Mouse (Mus musculus): Measurements from ENCODE around the gene Gm29776. TPM values are rescaled to one million over a fixed set of nuclear protein-coding genes. Genes with fewer than 3 reads are reported as not detected.
A peak's percentile ranks its signal among the peaks of the same experiment; 100 is the strongest.

The Gm29776 gene
- polyA plus RNA-seq, 1 experiment from 2014 or later: 0.20 TPM

- Histone ChIP-seq H3K4me1 (ENCODE audit: control insufficient read depth, insufficient read depth, low read length) (no peaks in the 10 kb centered on the region), H3K27ac (ENCODE audit: low read depth, low read length) (no peak overlapping the region), H3K9ac (replicated peaks; ENCODE audit: low read depth, low read length) (no peak overlapping the region), H3K4me3 (ENCODE audit: low read depth, low read length) (no peak overlapping the region), H3K4me2 (ENCODE audit: low read depth, low read length) (no peak overlapping the region), H3K27me3 (ENCODE audit: control insufficient read depth, insufficient read depth, low read length) (no peaks in the 10 kb centered on the region), H3K36me3 (ENCODE audit: control insufficient read depth, insufficient read depth, low read length) (no peaks in the 10 kb centered on the region), H3K9me3 (ENCODE audit: control insufficient read depth, low read length) (no peaks in the 10 kb centered on the region)
- no peak for ATAC-seq (ENCODE audit: low read depth)
- 55% methylated on average over 3 of the region's 3 CpGs for WGBS
Measured at GRCm38 (mm10) chr14:54699586-54699985, 953 bp upstream of the Gm29776 start.

GRCm38 (mm10) chr14:54696752-54697151, 1.9 kb downstream of the Gm29776 start:
- no peak overlapping the region for H3K4me2 ChIP-seq (ENCODE audit: low read depth, low read length)
- H3K9ac ChIP-seq (replicated peaks; ENCODE audit: low read depth, low read length): no peak overlapping the region
- 91% methylated on average over 4 of the region's 4 CpGs for WGBS
- ATAC-seq (ENCODE audit: low read depth): no peak
- no peak overlapping the region for H3K27ac ChIP-seq (ENCODE audit: low read depth, low read length)
- 0 out of 2 replicates have a peak, but pooled peaks cover 8% of the 10 kb centered on the region for H3K36me3 ChIP-seq (ENCODE audit: control insufficient read depth, insufficient read depth, low read length)
- H3K4me1 ChIP-seq (ENCODE audit: control insufficient read depth, insufficient read depth, low read length): no peaks in the 10 kb centered on the region
- no peaks in the 10 kb centered on the region for H3K27me3 ChIP-seq (ENCODE audit: control insufficient read depth, insufficient read depth, low read length)
- no peak overlapping the region for H3K4me3 ChIP-seq (ENCODE audit: low read depth, low read length)
- no peaks in the 10 kb centered on the region for H3K9me3 ChIP-seq (ENCODE audit: control insufficient read depth, low read length)

GRCm38 (mm10) chr14:54695042-54695441, 3.6 kb downstream of the Gm29776 start:
- peaks cover 17% of the 10 kb centered on the region; the same call in 1 of the 2 replicates for H3K36me3 ChIP-seq (ENCODE audit: control insufficient read depth, insufficient read depth, low read length)
- no peak overlapping the region for H3K4me3 ChIP-seq (ENCODE audit: low read depth, low read length)
- H3K27me3 ChIP-seq (ENCODE audit: control insufficient read depth, insufficient read depth, low read length): no peaks in the 10 kb centered on the region
- WGBS: 87% methylated on average over 6 of the region's 6 CpGs
- no peak overlapping the region for H3K9ac ChIP-seq (replicated peaks; ENCODE audit: low read depth, low read length)
- no peaks in the 10 kb centered on the region for H3K4me1 ChIP-seq (ENCODE audit: control insufficient read depth, insufficient read depth, low read length)
- H3K9me3 ChIP-seq (ENCODE audit: control insufficient read depth, low read length): no peaks in the 10 kb centered on the region
- no peak for ATAC-seq (ENCODE audit: low read depth)
- H3K27ac ChIP-seq (ENCODE audit: low read depth, low read length): no peak overlapping the region
- H3K4me2 ChIP-seq (ENCODE audit: low read depth, low read length): no peak overlapping the region

- H3K4me1 ChIP-seq (ENCODE audit: control insufficient read depth, insufficient read depth, low read length): peaks cover 22% of the 10 kb centered on the region
- H3K36me3 ChIP-seq (ENCODE audit: control insufficient read depth, insufficient read depth, low read length): peaks cover 17% of the 10 kb centered on the region
- H3K4me2 ChIP-seq (ENCODE audit: low read depth, low read length): peak overlapping the region; percentile 69
- no peaks in the 10 kb centered on the region for H3K9me3 ChIP-seq (ENCODE audit: control insufficient read depth, low read length)
- H3K27ac ChIP-seq (ENCODE audit: low read depth, low read length): peak overlapping the region; percentile 31; the same call in 1 of the 2 replicates
- ATAC-seq (ENCODE audit: low read depth): no peak
- H3K4me3 ChIP-seq (ENCODE audit: low read depth, low read length): peak overlapping the region; percentile 84
- no peaks in the 10 kb centered on the region for H3K27me3 ChIP-seq (ENCODE audit: control insufficient read depth, insufficient read depth, low read length)
- WGBS: 6% methylated on average over 8 of the region's 8 CpGs
- peak overlapping the region; percentile 46; the same call in 1 of the 2 replicates for H3K9ac ChIP-seq (replicated peaks; ENCODE audit: low read depth, low read length)
Measured at GRCm38 (mm10) chr14:54687251-54687650, 11.4 kb downstream of the Gm29776 start.

GRCm38 (mm10) chr14:54686522-54687143, 12.0 kb downstream of the Gm29776 start, which contains the start of gene Acin1:
Acin1 (minus strand) TSS chr14:54686931.
- Histone ChIP-seq H3K4me3 (ENCODE audit: low read depth, low read length) (peak within 1 kb of the TSS; percentile 84), H3K4me1 (ENCODE audit: control insufficient read depth, insufficient read depth, low read length) (peaks cover 22% of the 10 kb centered on the region), H3K9me3 (ENCODE audit: control insufficient read depth, low read length) (no peaks in the 10 kb centered on the region), H3K4me2 (ENCODE audit: low read depth, low read length) (peak within 1 kb of the TSS; percentile 89), H3K27me3 (ENCODE audit: control insufficient read depth, insufficient read depth, low read length) (no peaks in the 10 kb centered on the region), H3K9ac (replicated peaks; ENCODE audit: low read depth, low read length) (peak within 1 kb of the TSS; percentile 84), H3K27ac (ENCODE audit: low read depth, low read length) (peak within 1 kb of the TSS; percentile 96), H3K36me3 (ENCODE audit: control insufficient read depth, insufficient read depth, low read length) (peaks cover 17% of the 10 kb centered on the region)
- WGBS: under 1% methylated on average over 44 of the region's 44 CpGs
- peak; percentile 98 for ATAC-seq (ENCODE audit: low read depth)

- under 1% methylated on average over 41 of the region's 41 CpGs for WGBS
- Histone ChIP-seq H3K4me3 (ENCODE audit: low read depth, low read length) (peak within 1 kb of the TSS; percentile 84), H3K27ac (ENCODE audit: low read depth, low read length) (peak within 1 kb of the TSS; percentile 96), H3K4me1 (ENCODE audit: control insufficient read depth, insufficient read depth, low read length) (peaks cover 22% of the 10 kb centered on the region), H3K36me3 (ENCODE audit: control insufficient read depth, insufficient read depth, low read length) (peaks cover 17% of the 10 kb centered on the region), H3K4me2 (ENCODE audit: low read depth, low read length) (peak within 1 kb of the TSS; percentile 89), H3K9ac (replicated peaks; ENCODE audit: low read depth, low read length) (peak within 1 kb of the TSS; percentile 84), H3K27me3 (ENCODE audit: control insufficient read depth, insufficient read depth, low read length) (no peaks in the 10 kb centered on the region), H3K9me3 (ENCODE audit: control insufficient read depth, low read length) (no peaks in the 10 kb centered on the region)
- ATAC-seq (ENCODE audit: low read depth): peak; percentile 77
Measured at GRCm38 (mm10) chr14:54686063-54686521, 12.5 kb downstream of the Gm29776 start, which contains the start of gene 1700123O20Rik. 1700123O20Rik (plus strand) TSS chr14:54686216.

GRCm38 (mm10) chr14:54685471-54685870, 13.2 kb downstream of the Gm29776 start:
- peaks cover 11% of the 10 kb centered on the region for H3K36me3 ChIP-seq (ENCODE audit: control insufficient read depth, insufficient read depth, low read length)
- no peak for ATAC-seq (ENCODE audit: low read depth)
- peak overlapping the region; percentile 84 for H3K9ac ChIP-seq (replicated peaks; ENCODE audit: low read depth, low read length)
- no peaks in the 10 kb centered on the region for H3K27me3 ChIP-seq (ENCODE audit: control insufficient read depth, insufficient read depth, low read length)
- no peak overlapping the region for H3K27ac ChIP-seq (ENCODE audit: low read depth, low read length)
- peak overlapping the region; percentile 84 for H3K4me3 ChIP-seq (ENCODE audit: low read depth, low read length)
- H3K4me2 ChIP-seq (ENCODE audit: low read depth, low read length): peak overlapping the region; percentile 89
- no peaks in the 10 kb centered on the region for H3K9me3 ChIP-seq (ENCODE audit: control insufficient read depth, low read length)
- 13% methylated on average over 8 of the region's 8 CpGs for WGBS
- H3K4me1 ChIP-seq (ENCODE audit: control insufficient read depth, insufficient read depth, low read length): peaks cover 22% of the 10 kb centered on the region

GRCm38 (mm10) chr14:54682396-54682795, 16.2 kb downstream of the Gm29776 start:
- Histone ChIP-seq H3K4me3 (ENCODE audit: low read depth, low read length) (no peak overlapping the region), H3K36me3 (ENCODE audit: control insufficient read depth, insufficient read depth, low read length) (peaks cover 20% of the 10 kb centered on the region; the same call in 1 of the 2 replicates), H3K27me3 (ENCODE audit: control insufficient read depth, insufficient read depth, low read length) (no peaks in the 10 kb centered on the region), H3K4me1 (ENCODE audit: control insufficient read depth, insufficient read depth, low read length) (peaks cover 13% of the 10 kb centered on the region), H3K4me2 (ENCODE audit: low read depth, low read length) (no peak overlapping the region), H3K27ac (ENCODE audit: low read depth, low read length) (no peak overlapping the region), H3K9ac (replicated peaks; ENCODE audit: low read depth, low read length) (no peak overlapping the region), H3K9me3 (ENCODE audit: control insufficient read depth, low read length) (no peaks in the 10 kb centered on the region)
- WGBS: 89% methylated on average over 3 of the region's 3 CpGs
- no peak for ATAC-seq (ENCODE audit: low read depth)

GRCm38 (mm10) chr14:54678657-54679304, 19.9 kb downstream of the Gm29776 start:
- Histone ChIP-seq H3K27me3 (ENCODE audit: control insufficient read depth, insufficient read depth, low read length) (no peaks in the 10 kb centered on the region), H3K4me1 (ENCODE audit: control insufficient read depth, insufficient read depth, low read length) (no peaks in the 10 kb centered on the region), H3K9ac (replicated peaks; ENCODE audit: low read depth, low read length) (no peak overlapping the region), H3K36me3 (ENCODE audit: control insufficient read depth, insufficient read depth, low read length) (peaks cover 42% of the 10 kb centered on the region), H3K4me2 (ENCODE audit: low read depth, low read length) (no peak overlapping the region), H3K4me3 (ENCODE audit: low read depth, low read length) (no peak overlapping the region), H3K9me3 (ENCODE audit: control insufficient read depth, low read length) (no peaks in the 10 kb centered on the region), H3K27ac (ENCODE audit: low read depth, low read length) (no peak overlapping the region)
- no peak for ATAC-seq (ENCODE audit: low read depth)
- WGBS: 84% methylated on average over 16 of the region's 16 CpGs
